Mouse (Mus musculus) MEL (cell line): ENCODE measurements at regions not wholly inside any gene's neighbourhood (a gene's known extent, or its start where the extent isn't known, plus 50 kb on each side); places are given as distances from the start of the nearest gene placed in this dataset.

Experiments used
- CTCF ChIP-seq, 3 experiments: IDR thresholded peaks in 2 of 3; conservative IDR thresholded peaks in 1 of 3; 2 replicates each; pipeline ENCODE4 v1.5.1; 2011 to 2012; ENCODE audit warnings: low read length in 3 of 3, low read depth in 2 of 3, mild to moderate bottlenecking in 2 of 3, improper control_type of control experiment in 1 of 3, inconsistent platforms in 1 of 3, mixed read lengths in 1 of 3, moderate library complexity in 1 of 3; ENCODE audit not compliant: control insufficient read depth in 1 of 3, insufficient read depth in 1 of 3, poor library complexity in 1 of 3, severe bottlenecking in 1 of 3
- EP300 ChIP-seq, 2 experiments: IDR thresholded peaks; 2 replicates each; pipeline ENCODE4 v1.6.1; 2011; ENCODE audit warnings: improper control_type of control experiment in 2 of 2, low read length in 2 of 2, low read depth in 1 of 2, mild to moderate bottlenecking in 1 of 2
- ETS1 ChIP-seq: IDR thresholded peaks from 2 replicates; pipeline ENCODE4 v1.6.1; 2012; ENCODE audit warnings: low read depth, mild to moderate bottlenecking, inconsistent platforms, low read length, improper control_type of control experiment, moderate library complexity
- GATA1 ChIP-seq: IDR thresholded peaks from 2 replicates; pipeline ENCODE4 v1.6.1; 2011; ENCODE audit warnings: low read depth, low read length, improper control_type of control experiment
- ZMIZ1 ChIP-seq: IDR thresholded peaks from 2 replicates; pipeline ENCODE4 v1.6.1; 2012; ENCODE audit warnings: low read depth, mild to moderate bottlenecking, inconsistent platforms, low read length, improper control_type of control experiment, moderate library complexity

DNA sequence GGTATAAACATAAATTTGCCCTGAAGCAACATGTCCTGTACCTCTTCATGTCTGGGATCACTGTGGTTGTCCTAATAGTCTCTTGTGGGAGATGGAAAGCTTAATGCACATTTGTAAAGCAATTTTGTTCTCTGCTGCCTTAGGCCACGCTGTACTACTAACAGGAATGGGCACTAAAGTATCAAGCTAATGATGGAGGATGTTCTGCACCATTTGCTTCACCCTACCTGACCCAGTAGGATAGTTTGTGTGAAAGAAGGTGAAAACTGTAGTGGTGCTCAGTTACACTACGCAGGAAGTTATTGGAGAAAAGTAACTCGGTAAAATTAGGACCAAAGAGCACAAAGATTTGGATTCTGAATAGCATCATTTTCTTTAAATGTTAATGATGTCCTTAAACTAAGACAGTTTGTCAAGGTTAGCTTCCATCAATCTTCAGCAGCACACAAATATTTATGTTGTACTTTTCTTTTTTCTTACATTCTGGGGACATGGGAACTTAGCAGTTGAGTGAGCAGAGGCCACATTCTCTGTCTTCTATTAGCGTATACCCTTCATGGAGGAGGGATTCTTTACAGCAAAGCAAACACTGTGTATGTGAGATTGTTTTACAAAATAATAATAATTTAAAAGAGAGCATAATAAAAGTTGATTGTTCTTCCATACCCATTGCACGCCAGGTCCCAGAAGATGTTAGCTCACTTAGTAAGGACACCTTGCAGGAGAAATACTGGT, 591.2 kb downstream of the Edem1 start:
- TF ChIP-seq GATA1 (no peak), ZMIZ1 (no peak), ETS1 (no peak), CTCF (IDR thresholded peaks at IDR 0.05 in 2 of 3, conservative IDR thresholded peaks at IDR 0.05 in 1 of 3; ENCODE audit: control insufficient read depth in 1 of 3, insufficient read depth in 1 of 3, low read depth in 2 of 3, low read length in 3 of 3, poor library complexity in 1 of 3, severe bottlenecking in 1 of 3) (no peak), EP300 (IDR thresholded peaks at IDR 0.05; ENCODE audit: low read depth in 1 of 2, low read length in 2 of 2) (no peak)
